Mouse (Mus musculus): Measurements from ENCODE around the gene Vps37b. TPM values are rescaled to one million over a fixed set of nuclear protein-coding genes. Genes with fewer than 3 reads are reported as not detected.

The Vps37b gene
- polyA plus RNA-seq, 1 experiment from 2014 or later = 43.3 TPM

- peaks cover 9% of the 10 kb centered on the region for H3K36me3 ChIP-seq (ENCODE audit: control insufficient read depth, insufficient read depth, low read length)
- no peaks in the 10 kb centered on the region for H3K9me3 ChIP-seq (replicated peaks; ENCODE audit: control insufficient read depth, low read length)
- 13% methylated on average over 7 of the region's 7 CpGs for WGBS (ENCODE audit: insufficient replicate concordance)
- no peak overlapping the region for H3K9ac ChIP-seq (ENCODE audit: low read depth, low read length)
- no peak overlapping the region for H3K27ac ChIP-seq (ENCODE audit: low read depth, low read length)
- no peaks in the 10 kb centered on the region for H3K27me3 ChIP-seq (ENCODE audit: control insufficient read depth, insufficient read depth, low read length)
- H3K4me3 ChIP-seq (ENCODE audit: low read depth, low read length) = no peak overlapping the region
- no peak overlapping the region for H3K4me2 ChIP-seq
- peak; percentile 40; the same call in 1 of the 2 replicates for ATAC-seq (replicated peaks; ENCODE audit: insufficient number of reproducible peaks, low FRiP score, low TSS enrichment)
- H3K4me1 ChIP-seq (ENCODE audit: control insufficient read depth, insufficient read depth, low read length) = peaks cover 8% of the 10 kb centered on the region
These were observed 31.2 kb downstream of the Vps37b start for GRCm38 (mm10) chr5:124000824-124001223.

GRCm38 (mm10) chr5:123998370-123998769 is 33.7 kb downstream of the Vps37b start:
- peaks cover 8% of the 10 kb centered on the region for H3K4me1 ChIP-seq (ENCODE audit: control insufficient read depth, insufficient read depth, low read length)
- H3K9ac ChIP-seq (ENCODE audit: low read depth, low read length) = no peak overlapping the region
- ATAC-seq (replicated peaks; ENCODE audit: insufficient number of reproducible peaks, low FRiP score, low TSS enrichment) = no peak
- H3K4me2 ChIP-seq = no peak overlapping the region
- H3K4me3 ChIP-seq (ENCODE audit: low read depth, low read length) = no peak overlapping the region
- 44% methylated on average over 10 of the region's 10 CpGs for WGBS (ENCODE audit: insufficient replicate concordance)
- H3K36me3 ChIP-seq (ENCODE audit: control insufficient read depth, insufficient read depth, low read length) = no peaks in the 10 kb centered on the region
- no peak overlapping the region for H3K27ac ChIP-seq (ENCODE audit: low read depth, low read length)
- H3K9me3 ChIP-seq (replicated peaks; ENCODE audit: control insufficient read depth, low read length) = no peaks in the 10 kb centered on the region
- H3K27me3 ChIP-seq (ENCODE audit: control insufficient read depth, insufficient read depth, low read length) = no peaks in the 10 kb centered on the region

- Histone ChIP-seq H3K27me3 (ENCODE audit: control insufficient read depth, insufficient read depth, low read length) (no peaks in the 10 kb centered on the region), H3K9ac (ENCODE audit: low read depth, low read length) (no peak overlapping the region), H3K4me3 (ENCODE audit: low read depth, low read length) (no peak overlapping the region), H3K27ac (ENCODE audit: low read depth, low read length) (no peak overlapping the region), H3K4me2 (no peak overlapping the region; the same call in 1 of the 2 replicates), H3K9me3 (replicated peaks; ENCODE audit: control insufficient read depth, low read length) (no peaks in the 10 kb centered on the region), H3K36me3 (ENCODE audit: control insufficient read depth, insufficient read depth, low read length) (no peaks in the 10 kb centered on the region), H3K4me1 (ENCODE audit: control insufficient read depth, insufficient read depth, low read length) (peaks cover 4% of the 10 kb centered on the region)
- ATAC-seq (replicated peaks; ENCODE audit: insufficient number of reproducible peaks, low FRiP score, low TSS enrichment) = no peak
- 80% methylated on average over 16 of the region's 16 CpGs for WGBS (ENCODE audit: insufficient replicate concordance)
These were observed 34.3 kb downstream of the Vps37b start for GRCm38 (mm10) chr5:123997811-123998210.

- Histone ChIP-seq H3K9ac (ENCODE audit: low read depth, low read length) (no peak overlapping the region), H3K9me3 (replicated peaks; ENCODE audit: control insufficient read depth, low read length) (no peaks in the 10 kb centered on the region), H3K27me3 (ENCODE audit: control insufficient read depth, insufficient read depth, low read length) (no peaks in the 10 kb centered on the region), H3K36me3 (ENCODE audit: control insufficient read depth, insufficient read depth, low read length) (no peaks in the 10 kb centered on the region), H3K4me1 (ENCODE audit: control insufficient read depth, insufficient read depth, low read length) (peaks cover 7% of the 10 kb centered on the region), H3K4me3 (ENCODE audit: low read depth, low read length) (no peak overlapping the region), H3K27ac (ENCODE audit: low read depth, low read length) (no peak overlapping the region), H3K4me2 (no peak overlapping the region)
- 87% methylated on average over 24 of the region's 24 CpGs for WGBS (ENCODE audit: insufficient replicate concordance)
- no peak for ATAC-seq (replicated peaks; ENCODE audit: insufficient number of reproducible peaks, low FRiP score, low TSS enrichment)
These were observed 34.8 kb downstream of the Vps37b start for GRCm38 (mm10) chr5:123997211-123997751.

GRCm38 (mm10) chr5:123996695-123997094 is 35.4 kb downstream of the Vps37b start:
- ATAC-seq (replicated peaks; ENCODE audit: insufficient number of reproducible peaks, low FRiP score, low TSS enrichment) = no peak
- Histone ChIP-seq H3K27ac (ENCODE audit: low read depth, low read length) (no peak overlapping the region), H3K27me3 (ENCODE audit: control insufficient read depth, insufficient read depth, low read length) (no peaks in the 10 kb centered on the region), H3K9ac (ENCODE audit: low read depth, low read length) (no peak overlapping the region), H3K9me3 (replicated peaks; ENCODE audit: control insufficient read depth, low read length) (no peaks in the 10 kb centered on the region), H3K4me3 (ENCODE audit: low read depth, low read length) (no peak overlapping the region), H3K36me3 (ENCODE audit: control insufficient read depth, insufficient read depth, low read length) (no peaks in the 10 kb centered on the region), H3K4me1 (ENCODE audit: control insufficient read depth, insufficient read depth, low read length) (peaks cover 8% of the 10 kb centered on the region), H3K4me2 (no peak overlapping the region)
- 87% methylated on average over 14 of the region's 14 CpGs for WGBS (ENCODE audit: insufficient replicate concordance)

- Histone ChIP-seq H3K9ac (ENCODE audit: low read depth, low read length) (no peak overlapping the region), H3K4me2 (no peak overlapping the region), H3K4me3 (ENCODE audit: low read depth, low read length) (no peak overlapping the region), H3K27me3 (ENCODE audit: control insufficient read depth, insufficient read depth, low read length) (no peaks in the 10 kb centered on the region), H3K9me3 (replicated peaks; ENCODE audit: control insufficient read depth, low read length) (no peaks in the 10 kb centered on the region), H3K36me3 (ENCODE audit: control insufficient read depth, insufficient read depth, low read length) (no peaks in the 10 kb centered on the region), H3K27ac (ENCODE audit: low read depth, low read length) (no peak overlapping the region), H3K4me1 (ENCODE audit: control insufficient read depth, insufficient read depth, low read length) (peaks cover 7% of the 10 kb centered on the region)
- WGBS (ENCODE audit: insufficient replicate concordance) = 72% methylated on average over 10 of the region's 10 CpGs
- ATAC-seq (replicated peaks; ENCODE audit: insufficient number of reproducible peaks, low FRiP score, low TSS enrichment) = no peak
These were observed 35.9 kb downstream of the Vps37b start for GRCm38 (mm10) chr5:123996194-123996593.

GRCm38 (mm10) chr5:123995388-123995787 is 36.7 kb downstream of the Vps37b start:
- no peak overlapping the region for H3K9ac ChIP-seq (ENCODE audit: low read depth, low read length)
- H3K36me3 ChIP-seq (ENCODE audit: control insufficient read depth, insufficient read depth, low read length) = no peaks in the 10 kb centered on the region
- no peak for ATAC-seq (replicated peaks; ENCODE audit: insufficient number of reproducible peaks, low FRiP score, low TSS enrichment)
- H3K4me1 ChIP-seq (ENCODE audit: control insufficient read depth, insufficient read depth, low read length) = peaks cover 4% of the 10 kb centered on the region
- H3K27ac ChIP-seq (ENCODE audit: low read depth, low read length) = no peak overlapping the region
- H3K4me2 ChIP-seq = no peak overlapping the region
- H3K4me3 ChIP-seq (ENCODE audit: low read depth, low read length) = no peak overlapping the region
- no peaks in the 10 kb centered on the region for H3K27me3 ChIP-seq (ENCODE audit: control insufficient read depth, insufficient read depth, low read length)
- 74% methylated on average over 6 of the region's 6 CpGs for WGBS (ENCODE audit: insufficient replicate concordance)
- H3K9me3 ChIP-seq (replicated peaks; ENCODE audit: control insufficient read depth, low read length) = no peaks in the 10 kb centered on the region

GRCm38 (mm10) chr5:123994468-123994867 is 37.6 kb downstream of the Vps37b start:
- Histone ChIP-seq H3K9ac (ENCODE audit: low read depth, low read length) (no peak overlapping the region), H3K4me2 (no peak overlapping the region), H3K9me3 (replicated peaks; ENCODE audit: control insufficient read depth, low read length) (no peaks in the 10 kb centered on the region), H3K4me1 (ENCODE audit: control insufficient read depth, insufficient read depth, low read length) (peaks cover 4% of the 10 kb centered on the region), H3K27me3 (ENCODE audit: control insufficient read depth, insufficient read depth, low read length) (no peaks in the 10 kb centered on the region), H3K36me3 (ENCODE audit: control insufficient read depth, insufficient read depth, low read length) (no peaks in the 10 kb centered on the region), H3K27ac (ENCODE audit: low read depth, low read length) (no peak overlapping the region), H3K4me3 (ENCODE audit: low read depth, low read length) (no peak overlapping the region)
- no peak for ATAC-seq (replicated peaks; ENCODE audit: insufficient number of reproducible peaks, low FRiP score, low TSS enrichment)
- WGBS (ENCODE audit: insufficient replicate concordance) = 92% methylated on average over 7 of the region's 7 CpGs

- Histone ChIP-seq H3K9ac (ENCODE audit: low read depth, low read length) (no peak overlapping the region), H3K27me3 (ENCODE audit: control insufficient read depth, insufficient read depth, low read length) (no peaks in the 10 kb centered on the region), H3K4me3 (ENCODE audit: low read depth, low read length) (no peak overlapping the region), H3K4me2 (no peak overlapping the region), H3K27ac (ENCODE audit: low read depth, low read length) (no peak overlapping the region), H3K36me3 (ENCODE audit: control insufficient read depth, insufficient read depth, low read length) (no peaks in the 10 kb centered on the region), H3K9me3 (replicated peaks; ENCODE audit: control insufficient read depth, low read length) (no peaks in the 10 kb centered on the region), H3K4me1 (ENCODE audit: control insufficient read depth, insufficient read depth, low read length) (peaks cover 4% of the 10 kb centered on the region)
- WGBS (ENCODE audit: insufficient replicate concordance) = 61% methylated on average over 7 of the region's 7 CpGs
- ATAC-seq (replicated peaks; ENCODE audit: insufficient number of reproducible peaks, low FRiP score, low TSS enrichment) = no peak
These were observed 38.6 kb downstream of the Vps37b start for GRCm38 (mm10) chr5:123993263-123994036.

All from heart, embryonic 11.5 days (tissue).